Mouse (Mus musculus) erythroblast, embryonic 14.5 days (primary cell): ENCODE results near the gene G6pc3.

Experiments used
- GATA1 ChIP-seq: IDR thresholded peaks from 2 replicates; pipeline ENCODE4 v1.6.1; 2012; ENCODE audit warnings: low read length, inconsistent platforms, mixed read lengths
- TAL1 ChIP-seq: IDR thresholded peaks from 3 replicates; pipeline ENCODE4 v1.6.1; 2012; ENCODE audit warnings: low read length, inconsistent platforms, mixed read lengths

DNA sequence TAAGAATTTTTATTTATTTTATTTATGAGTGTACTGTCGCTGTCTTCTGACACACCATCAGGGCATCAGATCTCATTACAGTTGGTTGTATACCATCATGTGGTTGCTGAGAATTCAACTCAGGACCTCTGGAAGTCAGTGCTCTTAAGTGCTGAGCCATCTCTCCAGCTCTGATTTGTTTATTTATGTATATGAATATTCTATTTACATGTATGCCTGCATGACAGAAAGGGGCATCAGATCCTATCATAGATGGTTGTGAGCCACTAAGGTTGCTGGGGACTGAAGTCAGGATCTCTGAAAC lies 32.7 kb upstream of the G6pc3 start:
- TF ChIP-seq GATA1 (no peak), TAL1 (no peak)
